Mouse (Mus musculus): ENCODE data around the gene Rnf144a. TPM values are rescaled to one million over a fixed set of nuclear protein-coding genes. Genes with fewer than 3 reads are reported as not detected.
"Not testable (repeated sequence)": the region's sequence is repeated elsewhere in the genome, so short reads cannot be mapped to it uniquely, and the experiment has no call there.

Rnf144a gene
- total and polyA plus RNA-seq, 3 experiments = not detected

DNA sequence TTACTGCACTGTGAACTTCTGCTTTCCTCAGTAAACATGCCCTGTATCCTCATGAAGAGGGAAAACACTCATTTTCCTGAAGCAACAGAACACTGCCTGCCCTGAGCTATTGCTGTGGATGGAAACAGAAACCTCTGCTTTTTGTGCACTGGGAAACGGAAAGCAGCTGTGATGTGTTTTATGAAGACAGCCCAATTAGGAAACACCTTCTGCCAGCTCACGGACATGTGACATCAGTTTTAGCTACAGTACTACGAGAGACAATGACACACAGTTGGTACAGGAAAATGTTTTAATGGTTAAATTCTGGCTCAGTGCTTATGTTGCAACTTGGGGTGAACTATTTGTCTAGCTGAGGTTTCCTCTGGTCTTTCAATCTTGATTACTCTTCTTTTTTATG, 24.3 kb upstream of the Rnf144a start:
- H3K4me1 ChIP-seq (ENCODE audit: control insufficient read depth in 1 of 2, insufficient read depth in 2 of 2, low read length in 2 of 2) = no peaks in the 10 kb centered on the region
- no peaks in the 10 kb centered on the region for H3K27me3 ChIP-seq (ENCODE audit: control insufficient read depth in 1 of 2, insufficient read depth in 2 of 2, low read length in 2 of 2)
- no peak for TF ChIP-seq HCFC1 (IDR thresholded peaks at IDR 0.05; ENCODE audit: low read depth, low read length)
- no peak for TF ChIP-seq SIN3A (IDR thresholded peaks at IDR 0.05; ENCODE audit: low read length)
- no peak for TF ChIP-seq USF1 (IDR thresholded peaks at IDR 0.05; ENCODE audit: low read depth, low read length)
- no peak for TF ChIP-seq NRF1 (IDR thresholded peaks at IDR 0.05; ENCODE audit: insufficient read depth, low read depth, low read length, poor library complexity, severe bottlenecking)
- H3K79me2 ChIP-seq (ENCODE audit: control insufficient read depth, insufficient read depth, low read length, poor library complexity) = no peaks in the 10 kb centered on the region
- H3K27ac ChIP-seq (ENCODE audit: control insufficient read depth, low read depth, low read length) = no peak overlapping the region
- no peak overlapping the region for H3K4me3 ChIP-seq (ENCODE audit: control insufficient read depth in 1 of 2, insufficient read depth in 1 of 2, low read depth in 2 of 2, low read length in 2 of 2)
- DNase-seq (ENCODE audit: low read depth, low spot score) = no peak
- H3K36me3 ChIP-seq (ENCODE audit: control insufficient read depth in 1 of 2, insufficient read depth in 2 of 2, low read length in 2 of 2) = no peaks in the 10 kb centered on the region
- H3K9me3 ChIP-seq (replicated peaks; ENCODE audit: insufficient read depth, low read length) = no peaks in the 10 kb centered on the region
- no peak overlapping the region for H3K9ac ChIP-seq (ENCODE audit: control insufficient read depth, low read depth, low read length, poor library complexity, severe bottlenecking)

- H3K36me3 ChIP-seq (ENCODE audit: control insufficient read depth in 1 of 2, insufficient read depth in 2 of 2, low read length in 2 of 2) = no peaks in the 10 kb centered on the region
- H3K27me3 ChIP-seq (ENCODE audit: control insufficient read depth in 1 of 2, insufficient read depth in 2 of 2, low read length in 2 of 2) = no peaks in the 10 kb centered on the region
- H3K79me2 ChIP-seq (ENCODE audit: control insufficient read depth, insufficient read depth, low read length, poor library complexity) = no peaks in the 10 kb centered on the region
- no peak overlapping the region for H3K4me3 ChIP-seq (ENCODE audit: control insufficient read depth in 1 of 2, insufficient read depth in 1 of 2, low read depth in 2 of 2, low read length in 2 of 2)
- H3K27ac ChIP-seq (ENCODE audit: control insufficient read depth, low read depth, low read length) = no peak overlapping the region
- no peaks in the 10 kb centered on the region for H3K4me1 ChIP-seq (ENCODE audit: control insufficient read depth in 1 of 2, insufficient read depth in 2 of 2, low read length in 2 of 2)
- DNase-seq (ENCODE audit: low read depth, low spot score) = no peak
- no peak overlapping the region for H3K9ac ChIP-seq (ENCODE audit: control insufficient read depth, low read depth, low read length, poor library complexity, severe bottlenecking)
- no peaks in the 10 kb centered on the region for H3K9me3 ChIP-seq (replicated peaks; ENCODE audit: insufficient read depth, low read length)
- no peak for TF ChIP-seq MAFK (IDR thresholded peaks at IDR 0.05; ENCODE audit: borderline replicate concordance, low read depth, low read length)
- TF ChIP-seq RCOR1 (IDR thresholded peaks at IDR 0.05; ENCODE audit: low read depth, low read length) = no peak
- no peak for TF ChIP-seq MAZ (IDR thresholded peaks at IDR 0.05; ENCODE audit: low read depth, low read length)
- TF ChIP-seq GATA1 (IDR thresholded peaks at IDR 0.05; ENCODE audit: low read depth, low read length) = no peak
- TF ChIP-seq ZKSCAN1 (IDR thresholded peaks at IDR 0.05; ENCODE audit: low read depth, low read length) = no peak
- no peak for TF ChIP-seq MYB (IDR thresholded peaks at IDR 0.05; ENCODE audit: low read depth, low read length)
Measured at GRCm38 (mm10) chr12:26437950-26438349, 22.9 kb upstream of the Rnf144a start.

DNA sequence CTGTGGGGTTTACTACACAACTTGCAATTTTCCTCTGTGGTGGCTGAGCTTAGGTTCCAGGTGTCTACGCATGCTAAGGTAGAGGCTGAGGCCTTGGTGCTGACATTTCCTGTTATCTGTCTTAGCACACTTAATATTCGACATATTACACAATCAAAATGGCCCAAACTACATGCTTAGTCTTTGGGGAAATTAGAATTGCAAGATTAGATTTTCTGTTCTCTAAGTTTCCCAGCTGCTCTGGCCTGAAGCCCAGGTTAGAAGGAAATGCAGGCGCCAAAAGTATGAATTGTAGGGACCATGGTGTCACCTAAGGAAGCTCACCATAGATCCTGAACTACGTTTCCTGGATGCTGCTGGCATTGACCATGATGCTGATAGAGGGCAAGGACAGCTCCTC, 21.3 kb upstream of the Rnf144a start:
- Histone ChIP-seq H3K9me3 (replicated peaks; ENCODE audit: insufficient read depth, low read length) (no peaks in the 10 kb centered on the region), H3K79me2 (ENCODE audit: control insufficient read depth, insufficient read depth, low read length, poor library complexity) (no peaks in the 10 kb centered on the region), H3K27ac (ENCODE audit: control insufficient read depth, low read depth, low read length) (no peak overlapping the region), H3K4me3 (ENCODE audit: control insufficient read depth in 1 of 2, insufficient read depth in 1 of 2, low read depth in 2 of 2, low read length in 2 of 2) (no peak overlapping the region), H3K27me3 (ENCODE audit: control insufficient read depth in 1 of 2, insufficient read depth in 2 of 2, low read length in 2 of 2) (no peaks in the 10 kb centered on the region), H3K9ac (ENCODE audit: control insufficient read depth, low read depth, low read length, poor library complexity, severe bottlenecking) (no peak overlapping the region), H3K36me3 (ENCODE audit: control insufficient read depth in 1 of 2, insufficient read depth in 2 of 2, low read length in 2 of 2) (no peaks in the 10 kb centered on the region), H3K4me1 (ENCODE audit: control insufficient read depth in 1 of 2, insufficient read depth in 2 of 2, low read length in 2 of 2) (no peaks in the 10 kb centered on the region)
- no peak for DNase-seq (ENCODE audit: low read depth, low spot score)
- TF ChIP-seq ZMIZ1 (IDR thresholded peaks at IDR 0.05; ENCODE audit: low read depth, low read length) (no peak), MAFK (IDR thresholded peaks at IDR 0.05; ENCODE audit: borderline replicate concordance, low read depth, low read length) (no peak), USF2 (IDR thresholded peaks at IDR 0.05; ENCODE audit: borderline replicate concordance in 1 of 2, insufficient read depth in 1 of 2, low read depth in 1 of 2, low read length in 2 of 2) (no peak), NRF1 (IDR thresholded peaks at IDR 0.05; ENCODE audit: insufficient read depth, low read depth, low read length, poor library complexity, severe bottlenecking) (no peak), GABPA (IDR thresholded peaks at IDR 0.05; ENCODE audit: low read depth, low read length) (no peak), E2F4 (IDR thresholded peaks at IDR 0.05; ENCODE audit: borderline replicate concordance, low read depth, low read length) (no peak), MAX (IDR thresholded peaks at IDR 0.05; ENCODE audit: low read length) (no peak)

DNA sequence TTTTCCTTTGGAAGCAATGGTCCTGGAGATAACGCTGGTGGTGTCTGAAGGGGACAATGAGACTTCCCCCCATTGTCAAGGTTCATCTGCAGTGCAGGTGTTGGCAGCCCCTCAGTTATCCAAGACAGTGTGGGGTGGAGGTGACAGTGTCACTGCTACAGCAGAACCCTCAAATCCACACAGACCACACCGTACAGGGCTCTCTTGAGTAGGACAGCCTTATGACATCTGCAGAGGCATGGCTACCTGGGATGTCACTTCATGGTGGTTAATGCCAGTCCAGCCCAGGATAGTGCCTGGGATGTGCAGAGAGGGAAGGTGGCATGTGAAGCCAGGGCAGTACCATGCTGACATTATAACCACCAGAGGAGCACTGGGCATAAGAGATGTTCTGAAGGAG, 13.7 kb upstream of the Rnf144a start:
- not testable (repeated sequence) for H3K27ac ChIP-seq (ENCODE audit: control insufficient read depth, low read depth, low read length); H3K36me3 ChIP-seq (ENCODE audit: control insufficient read depth in 1 of 2, insufficient read depth in 2 of 2, low read length in 2 of 2); H3K79me2 ChIP-seq (ENCODE audit: control insufficient read depth, insufficient read depth, low read length, poor library complexity); H3K27me3 ChIP-seq (ENCODE audit: control insufficient read depth in 1 of 2, insufficient read depth in 2 of 2, low read length in 2 of 2); DNase-seq (ENCODE audit: low read depth, low spot score); H3K4me1 ChIP-seq (ENCODE audit: control insufficient read depth in 1 of 2, insufficient read depth in 2 of 2, low read length in 2 of 2); H3K4me3 ChIP-seq (ENCODE audit: control insufficient read depth in 1 of 2, insufficient read depth in 1 of 2, low read depth in 2 of 2, low read length in 2 of 2); H3K9me3 ChIP-seq (replicated peaks; ENCODE audit: insufficient read depth, low read length); H3K9ac ChIP-seq (ENCODE audit: control insufficient read depth, low read depth, low read length, poor library complexity, severe bottlenecking)

Measured in MEL (cell line).